Mouse (Mus musculus): ENCODE data around the gene Olfr1355. TPM values are rescaled to one million over a fixed set of nuclear protein-coding genes. Genes with fewer than 3 reads are reported as not detected.
"Not testable (repeated sequence)": the region's sequence is repeated elsewhere in the genome, so short reads cannot be mapped to it uniquely, and the experiment has no call there.

Gene Olfr1355
- total RNA-seq (2021): not detected
- long read RNA-seq, experiment 1: 0 reads
- long read RNA-seq, experiment 2: 0 reads

DNA sequence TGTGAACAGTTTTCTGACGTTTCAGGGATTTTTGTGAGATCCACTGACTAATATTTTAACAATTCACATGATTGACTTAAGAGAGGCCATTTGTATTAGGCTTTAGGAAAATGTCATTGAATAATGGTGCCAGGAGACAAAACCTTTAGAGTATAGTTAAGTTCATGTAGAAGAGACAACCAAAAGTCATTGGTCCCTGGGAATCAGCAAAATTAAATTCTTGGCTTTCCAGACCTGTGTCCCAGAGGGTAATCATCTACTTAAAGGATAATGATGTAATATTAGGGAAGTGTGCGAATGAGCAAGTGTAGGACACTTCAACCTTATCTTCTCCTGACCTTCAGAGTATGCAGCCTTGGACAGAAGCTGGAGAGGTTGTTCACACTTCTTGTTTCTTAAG lies at the start of gene Olfr1355:
Gene Olfr1355 (plus strand): TSS at position 301 of the 400 bp plus-strand sequence.
- no peak for DNase-seq (ENCODE audit: low spot score in 2 of 2)

DNA sequence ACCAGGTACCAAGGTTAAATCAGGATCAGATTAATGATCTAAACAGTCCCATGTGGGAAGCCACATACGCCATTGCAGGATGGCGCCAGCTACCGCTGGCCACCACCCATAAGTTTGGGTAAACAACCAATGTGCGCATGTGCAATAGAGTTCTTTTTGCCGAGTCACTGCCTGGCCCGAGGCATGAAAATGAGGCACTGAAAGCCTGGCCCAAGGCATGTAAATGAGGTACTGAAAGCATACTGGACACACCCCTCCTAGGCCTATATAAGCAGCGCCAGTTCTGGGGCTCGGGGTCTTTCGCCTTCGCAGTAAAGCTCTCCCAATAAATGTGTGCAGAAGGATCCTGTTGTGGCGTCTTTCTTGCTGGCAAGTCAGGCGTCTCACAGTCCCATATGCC lies 34.9 kb upstream of the Olfr1355 start:
- DNase-seq (ENCODE audit: low spot score in 2 of 2): not testable (repeated sequence)

DNA sequence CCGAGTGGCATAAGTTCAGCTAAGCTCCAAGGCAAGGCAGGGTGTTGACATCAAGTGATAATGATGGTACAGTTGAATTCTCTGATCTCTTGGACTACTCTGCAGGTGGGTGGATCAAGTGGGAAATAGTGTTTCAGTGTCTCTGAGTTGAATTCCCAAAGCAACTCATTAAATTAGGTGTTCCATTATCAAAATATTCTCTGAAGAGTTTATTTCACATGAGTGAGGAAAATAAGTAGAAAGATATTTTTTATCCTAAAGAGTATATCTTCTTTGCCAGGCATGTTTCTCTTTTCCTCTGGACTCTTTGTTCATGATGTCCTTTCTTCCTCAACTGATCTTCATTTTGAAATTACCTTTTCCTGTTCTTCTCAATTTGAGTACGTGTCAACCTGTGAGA lies 23.3 kb upstream of the Olfr1355 start, which contains the start of gene Olfr1356:
Gene Olfr1356 (minus strand): TSS at position 101 of the 400 bp plus-strand sequence.
- DNase-seq (ENCODE audit: low spot score in 2 of 2): no peak

DNA sequence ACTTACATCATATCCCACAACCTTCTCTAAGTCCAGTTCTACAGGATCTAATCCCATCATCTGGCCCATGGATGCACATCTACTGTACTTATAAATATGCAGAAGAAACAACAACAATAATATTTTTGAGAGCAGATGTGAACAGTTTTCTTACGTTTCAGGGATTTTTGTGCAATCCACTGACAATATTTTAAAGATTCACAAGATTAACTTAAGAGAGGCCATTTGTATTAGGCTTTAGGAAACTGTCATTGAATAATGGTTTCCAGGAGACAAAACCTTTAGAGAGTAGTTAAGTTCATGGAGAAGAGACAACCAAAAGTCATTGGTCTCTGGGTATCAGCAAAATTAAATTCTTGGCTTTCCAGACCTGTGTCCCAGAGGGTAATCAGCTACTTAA lies 37.5 kb downstream of the Olfr1355 start, which contains the start of gene Olfr1354:
Gene Olfr1354 (plus strand): TSS at position 301 of the 400 bp plus-strand sequence.
- DNase-seq (ENCODE audit: low spot score in 2 of 2): not testable (repeated sequence)

Other genes with a start within 250 kb of the Olfr1355 start
- not detected for gene Casp14, start 157.2 kb upstream of the Olfr1355 start, total RNA-seq (2021)
- not detected for gene Ccdc105, start 122.5 kb upstream of the Olfr1355 start, total RNA-seq (2021)
- under 1 TPM; 0.21 to 0.69 TPM for gene Slc1a6, start 95.0 kb upstream of the Olfr1355 start, total RNA-seq (2021)
- gene Olfr1356, start 23.4 kb upstream of the Olfr1355 start, total RNA-seq (2021): not detected
- not detected for gene Olfr1354, start 37.6 kb downstream of the Olfr1355 start, total RNA-seq (2021)
- gene Olfr8, start 75.1 kb downstream of the Olfr1355 start, total RNA-seq (2021): not detected
- not detected for gene Olfr1353, start 87.8 kb downstream of the Olfr1355 start, total RNA-seq (2021)
- gene Olfr1352, start 105.5 kb downstream of the Olfr1355 start, total RNA-seq (2021): not detected
- not detected for gene Olfr1351, start 136.9 kb downstream of the Olfr1355 start, total RNA-seq (2021)
- gene Olfr57, start 153.2 kb downstream of the Olfr1355 start, total RNA-seq (2021): not detected
- gene 2610008E11Rik, start 222.1 kb downstream of the Olfr1355 start, total RNA-seq (2021): 10 to 100 TPM; 17.4 to 19.3 TPM